Mouse (Mus musculus) spleen, adult 18-20 months (tissue): ENCODE data around the gene Ndufs2.
"Not testable (repeated sequence)": the region's sequence is repeated elsewhere in the genome, so short reads cannot be mapped to it uniquely, and the experiment has no call there.

Experiments used
- DNase-seq, 2 experiments: peaks; one replicate each; pipeline ENCODE4 v3.0.0; 2022; ENCODE audit warnings: mixed read lengths in 2 of 2

Gene Ndufs2

GRCm38 (mm10) chr1:171251594-171252324 lies 571 bp upstream of the Ndufs2 start:
- DNase-seq = no peak

GRCm38 (mm10) chr1:171249913-171250600 lies 1.1 kb downstream of the Ndufs2 start, which contains the start of gene Adamts4:
TSS of gene Adamts4 (plus strand) at chr1:171250421.
- DNase-seq = no peak

- DNase-seq = no peak
These were observed 2.6 kb downstream of the Ndufs2 start for GRCm38 (mm10) chr1:171248386-171249226.

- no peak for DNase-seq
These were observed 3.3 kb downstream of the Ndufs2 start for GRCm38 (mm10) chr1:171247916-171248315.

- no peak for DNase-seq
These were observed 3.7 kb downstream of the Ndufs2 start for GRCm38 (mm10) chr1:171247453-171247841.

DNA sequence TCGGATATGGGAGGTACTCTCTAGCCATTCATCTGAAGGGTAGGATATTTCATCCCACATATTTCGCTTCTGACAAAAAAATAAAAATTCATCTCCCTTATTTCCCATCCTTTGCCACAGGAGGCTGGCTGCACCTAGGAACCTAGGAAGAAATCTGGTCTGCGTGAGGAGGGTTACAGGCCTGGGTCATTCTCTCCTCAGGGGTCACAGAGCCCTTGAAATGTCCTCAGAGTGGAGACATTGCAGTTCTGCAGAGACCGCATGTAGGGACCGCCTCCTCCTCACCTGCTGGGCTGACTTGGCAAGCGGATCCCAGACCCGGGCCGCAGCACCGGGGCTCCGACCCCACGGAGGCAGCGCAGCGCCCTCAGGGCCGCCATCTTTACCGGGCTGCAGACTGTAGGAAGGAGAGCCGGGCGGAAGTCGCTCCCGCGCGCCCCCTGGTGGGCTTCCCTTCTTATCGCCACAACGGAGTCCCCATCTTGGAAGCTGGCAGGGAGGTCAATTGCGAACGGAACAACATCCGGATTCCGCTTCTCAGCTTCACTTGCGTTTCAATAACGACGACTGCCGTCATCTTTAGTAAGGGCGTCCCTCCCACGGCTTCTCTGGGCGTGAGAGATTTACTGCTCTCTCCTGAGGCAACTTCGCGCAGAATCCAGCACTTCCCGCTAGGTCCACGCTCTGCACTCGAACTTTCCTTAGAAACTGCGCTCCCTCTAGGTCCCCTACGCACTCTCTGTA lies 4.3 kb downstream of the Ndufs2 start:
- DNase-seq = peak; percentile 92 to 96

DNA sequence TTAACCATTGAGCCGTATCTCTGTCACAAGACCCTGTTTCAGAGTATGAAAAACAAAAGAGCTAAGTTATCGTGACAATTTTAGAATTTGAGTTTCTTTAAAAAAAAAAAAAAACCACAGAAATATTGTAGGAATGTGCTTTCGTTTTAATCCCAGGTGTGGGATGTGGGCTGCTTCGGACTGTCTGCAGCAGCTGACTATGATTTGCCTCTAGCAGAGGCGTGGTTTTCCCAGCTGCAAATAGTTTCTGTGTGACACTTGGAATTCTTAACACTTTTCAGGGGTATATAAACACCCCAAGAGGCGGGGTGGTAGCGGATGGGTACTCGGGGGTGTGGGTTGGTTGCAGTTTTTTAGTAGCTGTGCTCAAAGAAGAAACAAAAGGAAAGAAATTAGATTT lies 5.8 kb downstream of the Ndufs2 start:
- no peak for DNase-seq

DNA sequence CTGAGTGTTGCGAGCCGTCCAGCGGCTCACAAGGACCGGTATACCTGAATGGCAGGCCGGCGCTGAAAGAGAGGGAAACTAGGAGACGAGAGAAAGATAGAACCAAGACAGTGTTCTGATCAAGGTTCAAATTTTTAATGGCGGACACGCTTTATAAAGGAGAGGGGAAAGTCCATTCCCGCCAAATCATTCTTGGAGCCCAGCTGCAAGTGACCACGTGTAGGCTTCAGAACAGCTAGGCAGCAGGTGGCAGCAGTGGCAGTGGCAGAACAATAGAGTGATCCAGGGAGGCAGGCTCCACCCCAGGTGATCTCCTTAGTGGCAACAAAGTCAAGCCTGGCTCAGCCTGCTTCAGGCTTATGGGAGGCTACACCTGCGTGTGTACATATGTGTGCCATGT lies 9.2 kb downstream of the Ndufs2 start:
- DNase-seq = not testable (repeated sequence)

- DNase-seq = no peak
These were observed 10.3 kb downstream of the Ndufs2 start for GRCm38 (mm10) chr1:171240911-171241310.

DNA sequence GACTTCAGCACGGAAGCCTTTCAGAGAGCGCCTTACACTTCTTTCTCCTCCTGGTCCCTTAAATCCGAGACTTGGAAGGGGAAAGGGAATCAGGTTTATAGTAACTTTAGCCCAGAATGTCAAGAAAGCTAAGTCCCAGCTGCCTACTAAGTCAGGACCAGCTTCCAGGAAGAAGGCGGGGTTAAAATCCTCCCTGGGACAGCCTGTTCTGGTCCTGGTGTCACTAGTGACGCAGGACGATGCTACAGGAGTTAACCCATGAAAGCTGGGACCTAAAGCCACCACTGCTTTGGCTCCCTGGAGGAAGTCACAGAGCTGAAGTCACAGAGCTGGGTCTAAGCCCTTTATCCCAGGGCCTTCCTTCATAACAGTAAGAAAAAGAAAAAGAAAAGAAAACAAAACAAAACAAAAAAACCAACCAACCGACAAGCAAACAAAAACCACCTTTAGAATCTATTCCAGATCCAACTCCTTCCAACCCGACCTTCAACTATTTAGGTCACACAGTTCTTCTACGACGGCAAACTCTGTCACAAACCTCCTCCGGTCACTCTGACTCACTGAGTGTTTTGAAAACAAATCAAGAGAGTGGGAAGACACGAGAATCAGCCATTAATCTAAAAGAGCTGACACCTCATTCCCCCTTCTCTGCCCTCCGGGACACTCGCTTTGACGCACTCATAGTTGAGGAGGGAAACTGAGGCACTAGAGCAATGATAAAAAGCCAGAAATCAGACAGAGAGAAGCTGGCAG lies 11.0 kb downstream of the Ndufs2 start:
- no peak for DNase-seq

GRCm38 (mm10) chr1:171238463-171238862 lies 12.7 kb downstream of the Ndufs2 start:
- DNase-seq = peak in 1 of 2 experiments; percentile 59

GRCm38 (mm10) chr1:171237438-171237837 lies 13.8 kb downstream of the Ndufs2 start:
- DNase-seq = no peak

DNA sequence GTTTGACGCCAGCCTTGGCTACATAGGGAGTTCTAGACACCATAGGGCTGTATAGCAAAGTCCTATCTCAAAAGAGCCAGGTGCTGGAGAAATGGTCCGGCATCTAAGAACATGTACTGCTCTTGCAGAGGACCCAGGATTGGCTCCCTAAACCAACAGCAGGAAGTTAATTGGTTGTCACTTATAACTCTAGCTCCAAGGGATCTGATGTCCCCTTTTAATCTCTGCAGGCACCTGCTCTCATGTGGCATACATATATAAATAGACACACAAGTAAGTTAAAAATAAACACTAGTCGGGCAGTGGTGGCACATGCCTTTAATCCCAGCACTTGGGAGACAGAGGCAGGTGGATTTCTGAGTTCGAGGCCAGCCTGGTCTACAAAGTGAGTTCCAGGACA lies 15.4 kb downstream of the Ndufs2 start:
- DNase-seq = no peak

DNA sequence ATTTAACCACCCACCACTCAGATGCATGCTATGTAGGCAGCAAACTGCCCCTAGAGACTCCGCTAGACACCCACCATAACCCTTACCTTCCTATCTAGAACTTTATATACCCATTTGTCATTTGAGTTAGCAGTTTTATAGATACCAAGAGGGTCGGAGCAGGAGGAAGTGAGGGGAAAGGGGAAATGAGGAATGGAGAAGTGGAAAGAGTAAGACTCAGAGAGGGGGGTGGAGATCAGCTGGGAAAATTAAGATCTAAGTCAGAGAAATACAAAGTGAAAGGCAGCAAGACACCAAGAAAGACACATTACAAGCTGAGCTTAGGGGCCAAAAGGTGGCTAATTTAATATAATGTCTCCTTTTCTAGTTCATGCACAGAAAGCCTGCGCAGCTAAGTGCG lies 16.6 kb downstream of the Ndufs2 start:
- DNase-seq = no peak

- DNase-seq = peak in 1 of 2 experiments; percentile 11
These were observed 17.1 kb downstream of the Ndufs2 start, which contains the start of gene Fcer1g for GRCm38 (mm10) chr1:171234126-171234525. TSS of gene Fcer1g (minus strand) at chr1:171234365.

DNA sequence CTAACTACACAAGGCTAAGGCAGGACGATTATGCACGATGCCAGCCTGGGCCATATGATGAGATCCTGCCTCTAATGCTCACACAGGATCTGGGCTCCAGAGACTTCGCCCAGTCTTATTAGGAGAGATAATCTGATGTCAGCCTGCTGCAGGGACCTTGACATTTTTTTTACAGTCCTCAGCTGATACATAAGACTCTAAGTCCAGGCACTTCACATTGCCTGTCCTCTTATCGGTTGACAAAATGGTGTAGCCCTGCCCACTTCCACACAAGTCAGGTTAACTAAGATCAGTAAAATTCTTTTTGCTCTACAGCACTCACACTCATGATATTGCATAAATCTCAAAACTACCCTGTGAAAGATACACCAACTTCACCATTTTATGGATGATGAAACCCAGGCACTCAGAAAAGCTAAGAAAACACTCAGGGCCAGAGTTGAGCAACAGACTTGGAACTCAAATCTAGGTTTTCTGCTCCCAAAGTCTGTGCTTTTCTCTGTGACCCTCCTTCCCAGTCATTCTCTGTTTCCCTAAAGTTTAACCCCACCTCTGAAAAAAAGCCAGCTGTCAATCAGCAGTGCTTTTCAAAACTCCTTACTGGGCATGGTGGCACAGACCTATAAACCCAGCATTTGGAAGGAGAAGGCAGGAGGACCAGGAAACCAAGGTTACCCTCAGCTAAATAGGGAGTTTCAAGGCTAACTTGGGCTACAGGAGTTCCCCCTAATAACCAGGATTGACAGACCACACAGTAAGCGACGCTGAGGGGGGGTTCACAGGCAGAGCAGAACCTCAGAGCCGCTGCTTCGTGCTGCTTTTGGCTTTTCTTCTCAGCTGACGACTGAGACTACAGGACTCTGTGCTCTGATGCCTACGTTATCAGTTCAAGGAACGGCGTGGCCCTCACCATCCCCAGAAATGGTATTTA lies 18.1 kb downstream of the Ndufs2 start:
- DNase-seq = no peak

- no peak for DNase-seq
These were observed 18.8 kb downstream of the Ndufs2 start for GRCm38 (mm10) chr1:171232348-171232747.

- no peak for DNase-seq
These were observed 19.3 kb downstream of the Ndufs2 start for GRCm38 (mm10) chr1:171231844-171232243.

DNA sequence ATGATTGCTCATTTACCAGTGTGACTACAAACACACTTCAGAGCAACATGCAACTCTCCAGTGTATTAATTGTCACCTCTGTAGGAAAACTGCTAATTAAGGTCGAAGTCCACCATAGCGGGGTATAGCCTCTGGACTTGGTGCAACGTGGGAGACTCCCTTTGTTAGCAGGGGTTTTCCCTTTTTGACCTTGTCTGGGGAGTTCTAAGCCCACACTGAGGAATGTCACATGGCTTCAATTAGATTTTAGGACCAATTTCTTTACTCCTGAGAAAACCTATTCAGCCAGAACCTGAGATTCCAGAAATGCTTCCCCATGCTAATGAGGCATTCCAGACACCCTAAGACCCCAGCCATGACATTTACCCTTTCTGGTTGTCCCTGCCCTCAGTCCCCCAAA lies 21.0 kb downstream of the Ndufs2 start:
- DNase-seq = no peak

- DNase-seq = no peak
These were observed 21.4 kb downstream of the Ndufs2 start for GRCm38 (mm10) chr1:171229750-171230149.

DNA sequence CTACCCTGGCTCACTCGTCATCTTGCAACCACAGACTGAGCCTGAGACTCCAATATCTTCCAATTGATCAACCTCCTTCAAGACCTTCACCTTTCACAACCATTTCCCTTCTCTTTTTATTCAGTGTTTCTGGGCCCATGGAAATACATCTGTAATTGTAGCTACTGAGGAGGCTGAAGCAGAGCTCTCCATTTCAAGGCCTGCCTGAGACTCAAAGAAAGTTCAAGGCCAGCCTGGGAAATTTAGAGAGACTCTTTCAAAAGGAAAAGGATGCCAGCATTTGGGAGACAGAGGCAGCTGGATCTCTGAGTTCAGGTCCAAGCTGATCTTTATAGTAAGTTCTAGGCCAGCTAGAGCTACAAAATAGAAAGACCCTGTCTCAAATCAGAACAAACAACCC lies 23.3 kb downstream of the Ndufs2 start:
- no peak for DNase-seq
